Comparison of ENCODE assay signal across 7 mouse cellular contexts in genomic region chr1:98095246-98095990, GRCm38 (mm10). TPM values are rescaled to one million over a fixed set of nuclear protein-coding genes. Genes with fewer than 3 reads are reported as not detected.
A peak's percentile ranks its signal among the peaks of the same experiment; 100 is the strongest.
DNase-seq lines count a peak whose midpoint lies in the region; ATAC-seq lines count a peak whose summit lies in the region.

TSS of gene Pam (minus strand) at chr1:98095646.

- H3K36me3 ChIP-seq in embryonic facial prominence, embryonic 12.5 days = no peaks in the 10 kb centered on the region
- H3K36me3 ChIP-seq in limb, embryonic 10.5 days = no peaks in the 10 kb centered on the region
- H3K36me3 ChIP-seq in midbrain, embryonic 11.5 days (ENCODE audit: control insufficient read depth, insufficient read depth, low read length) = no peaks in the 10 kb centered on the region

- H3K4me3 ChIP-seq in embryonic facial prominence, embryonic 12.5 days = peak within 1 kb of the TSS; percentile 71
- H3K4me3 ChIP-seq in limb, embryonic 10.5 days = peak within 1 kb of the TSS; percentile 77
- H3K4me3 ChIP-seq in midbrain, embryonic 11.5 days (ENCODE audit: low read depth, low read length) = peak within 1 kb of the TSS; percentile 52

- DNase-seq in adrenal gland, postnatal 36 days = peak; percentile 95 to 97
- peak; percentile 99 for DNase-seq in heart, adult 11 months
- DNase-seq in kidney, adult 11 months = peak; percentile 87
- peak; percentile 84 for DNase-seq in limb, embryonic 10.5 days (ENCODE audit: low spot score)
- DNase-seq in midbrain, embryonic 11.5 days (ENCODE audit: low spot score, missing footprints) = peak; percentile 97
- DNase-seq in skeletal muscle tissue, adult 2 months (ENCODE audit: low read depth, low spot score) = peak; percentile 66

- no peaks in the 10 kb centered on the region for H3K27me3 ChIP-seq in embryonic facial prominence, embryonic 12.5 days
- no peaks in the 10 kb centered on the region for H3K27me3 ChIP-seq in limb, embryonic 10.5 days (ENCODE audit: low read depth, poor library complexity, severe bottlenecking)
- no peaks in the 10 kb centered on the region for H3K27me3 ChIP-seq in midbrain, embryonic 11.5 days (ENCODE audit: control insufficient read depth, insufficient read depth, low read length)

- H3K27ac ChIP-seq in embryonic facial prominence, embryonic 12.5 days = peak within 1 kb of the TSS; percentile 74
- H3K27ac ChIP-seq in limb, embryonic 10.5 days = peak within 1 kb of the TSS; percentile 91
- peak within 1 kb of the TSS; percentile 65 for H3K27ac ChIP-seq in midbrain, embryonic 11.5 days (ENCODE audit: low read depth, low read length)

- H3K4me2 ChIP-seq in embryonic facial prominence, embryonic 12.5 days (replicated peaks) = peak within 1 kb of the TSS; percentile 75
- H3K4me2 ChIP-seq in midbrain, embryonic 11.5 days = peak within 1 kb of the TSS; percentile 64

- WGBS in embryonic facial prominence, embryonic 12.5 days = under 1% methylated on average over 79 of the region's 82 CpGs
- WGBS in limb, embryonic 10.5 days = under 1% methylated on average over 67 of the region's 82 CpGs
- WGBS in midbrain, embryonic 11.5 days = under 1% methylated on average over 79 of the region's 82 CpGs

- ATAC-seq in embryonic facial prominence, embryonic 12.5 days (ENCODE audit: insufficient number of reproducible peaks, insufficient read depth, low FRiP score, low TSS enrichment) = peak; percentile 93
- peak; percentile 92 for ATAC-seq in midbrain, embryonic 11.5 days (ENCODE audit: low FRiP score)

- H3K9me3 ChIP-seq in embryonic facial prominence, embryonic 12.5 days = no peaks in the 10 kb centered on the region
- no peaks in the 10 kb centered on the region for H3K9me3 ChIP-seq in limb, embryonic 10.5 days (replicated peaks)
- H3K9me3 ChIP-seq in midbrain, embryonic 11.5 days (ENCODE audit: control insufficient read depth, low read length) = no peaks in the 10 kb centered on the region

- peak within 1 kb of the TSS; percentile 69 for H3K9ac ChIP-seq in embryonic facial prominence, embryonic 12.5 days
- H3K9ac ChIP-seq in midbrain, embryonic 11.5 days (ENCODE audit: low read length) = peak within 1 kb of the TSS; percentile 77

- H3K4me1 ChIP-seq in embryonic facial prominence, embryonic 12.5 days = peaks cover 4% of the 10 kb centered on the region; the same call in 1 of the 2 replicates
- H3K4me1 ChIP-seq in limb, embryonic 10.5 days = peaks cover 10% of the 10 kb centered on the region; the same call in 1 of the 2 replicates
- H3K4me1 ChIP-seq in midbrain, embryonic 11.5 days (ENCODE audit: control insufficient read depth, insufficient read depth, low read length) = peaks cover 9% of the 10 kb centered on the region; the same call in 1 of the 2 replicates

RNA-seq across cellular contexts. Expression of gene Pam, which starts in this region (rescaled TPM):
- 100 to 1,000 TPM; 379 to 391 TPM for total RNA-seq in adrenal gland, postnatal 36 days (2021)
- 32.8 and 35.6 TPM in 2 replicates for polyA plus RNA-seq in embryonic facial prominence, embryonic 12.5 days (2016; fragmentation: Nextera tagmentation; extraction: Ambion mirVana)
- polyA plus RNA-seq in limb, embryonic 10.5 days (2016; fragmentation: Nextera tagmentation; extraction: Ambion mirVana) = 9.8 and 10.1 TPM in 2 replicates
- polyA plus RNA-seq in midbrain, embryonic 11.5 days (2014; fragmentation: Nextera tagmentation; extraction: Ambion mirVana) = 21.1 and 21.2 TPM in 2 replicates

Comparison
In these comparisons a context has a peak if more than half of its experiments do, and no peak if none do; other contexts are left out.
1. Peak in every context shown above with its lines: DNase-seq, ATAC-seq, H3K4me3 ChIP-seq and H3K27ac ChIP-seq.